Mouse (Mus musculus) MN1 (cell line): ENCODE measurements around the gene Pld1.
A peak's percentile ranks its signal among the peaks of the same experiment; 100 is the strongest.

ENCODE experiments used
- DNase-seq: peaks from one replicate; pipeline ENCODE4 v3.0.0-alpha.2; 2016; ENCODE audit warnings: low spot score

Gene Pld1

DNA sequence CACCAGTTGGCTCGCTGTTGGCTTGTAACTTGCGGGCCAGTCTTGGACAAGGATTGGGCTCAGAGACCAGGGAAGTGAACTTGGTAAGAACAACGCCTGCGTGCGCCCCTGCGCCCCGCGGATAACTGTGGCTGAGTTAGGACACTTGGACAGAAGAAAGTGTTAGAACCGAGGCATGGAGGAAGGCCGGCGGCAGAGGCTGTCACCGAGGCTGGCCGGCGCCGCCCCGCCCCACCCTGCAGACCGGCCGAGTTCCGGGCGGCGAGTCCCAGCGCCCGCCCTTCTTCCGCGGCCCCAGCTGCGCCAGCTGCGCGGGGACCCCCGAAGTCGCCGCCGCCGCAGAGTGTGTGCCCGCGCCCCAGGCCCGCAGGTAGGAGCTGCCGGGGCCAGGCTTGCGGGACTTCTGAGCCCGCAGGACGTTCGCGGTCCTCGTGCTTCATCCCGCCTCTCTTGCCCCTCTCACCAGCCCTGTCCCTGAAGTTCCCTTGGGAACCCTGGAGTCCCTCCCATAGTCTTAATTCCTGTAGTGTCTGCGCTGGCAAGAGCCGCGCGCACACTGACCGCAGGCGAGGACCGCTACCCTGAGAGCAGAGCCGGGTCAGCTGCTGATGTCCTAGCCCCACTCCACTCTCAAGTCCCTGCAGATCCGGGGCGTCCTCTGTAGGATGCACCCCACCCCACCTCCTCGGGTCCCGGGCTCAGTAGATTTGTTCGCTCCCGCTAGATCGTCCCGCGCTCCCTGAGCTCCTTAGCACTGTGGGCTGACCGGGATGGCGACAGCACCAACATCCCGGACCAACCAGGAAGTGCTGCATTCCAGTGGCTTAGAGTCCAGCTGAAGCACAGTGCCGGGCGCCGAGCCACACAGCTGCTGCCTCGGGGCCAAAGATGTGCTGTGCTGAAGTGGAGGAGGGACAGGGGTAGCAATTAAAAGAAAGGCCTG, at the start of gene Pld1:
Gene Pld1 (plus strand): TSS at position 315 of the 943 bp plus-strand sequence.
- peak; percentile 65 for DNase-seq

DNA sequence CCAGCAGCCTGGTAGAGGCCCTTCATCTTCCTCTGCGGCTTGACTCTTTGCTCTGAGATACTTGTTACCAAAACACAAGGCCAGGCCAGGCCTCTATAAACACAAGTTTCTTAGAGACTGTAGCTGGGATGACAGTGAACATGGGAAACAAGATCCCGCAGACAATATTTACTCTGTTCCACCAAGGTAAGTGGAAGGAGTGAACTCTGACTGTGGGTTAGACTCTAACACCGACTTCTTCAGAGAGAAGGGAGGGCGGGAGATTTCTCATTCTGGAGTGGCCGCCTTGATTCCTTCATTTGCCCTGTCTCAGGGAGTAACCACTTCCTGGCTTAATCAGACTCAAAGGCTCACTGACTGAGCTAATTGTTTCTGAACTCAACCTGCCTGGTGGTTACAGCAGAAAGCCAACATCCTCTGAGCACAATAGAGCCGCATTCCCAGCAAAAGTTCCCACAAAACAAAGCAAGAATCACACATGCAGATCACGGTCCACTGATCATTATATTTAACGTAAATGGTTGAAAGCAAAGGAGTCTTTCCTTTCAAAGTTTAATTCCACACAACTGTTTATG, 42.1 kb upstream of the Pld1 start, which contains the start of gene Tmem212:
Gene Tmem212 (minus strand): TSS at position 51 of the 575 bp plus-strand sequence.
- no peak for DNase-seq

DNA sequence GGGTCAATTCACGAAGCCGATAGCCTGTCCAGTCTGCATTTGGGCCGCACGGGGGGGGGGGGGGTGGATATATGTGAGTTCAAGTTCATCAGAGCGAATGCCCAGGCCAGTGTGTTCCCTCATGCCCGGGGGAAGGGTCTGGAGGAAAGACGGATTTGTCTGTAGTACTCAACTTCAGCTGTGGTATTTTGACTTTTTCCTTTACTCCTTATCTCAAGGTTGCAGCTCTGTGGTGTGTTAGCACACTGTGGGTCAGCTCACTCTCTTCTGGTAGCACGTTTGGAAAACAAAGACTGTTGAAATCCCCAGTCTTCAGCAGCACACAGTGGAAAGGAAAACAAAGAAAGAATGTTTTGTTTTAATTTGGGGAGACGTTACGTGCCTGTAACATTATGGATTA, 40.3 kb upstream of the Pld1 start:
- no peak for DNase-seq

DNA sequence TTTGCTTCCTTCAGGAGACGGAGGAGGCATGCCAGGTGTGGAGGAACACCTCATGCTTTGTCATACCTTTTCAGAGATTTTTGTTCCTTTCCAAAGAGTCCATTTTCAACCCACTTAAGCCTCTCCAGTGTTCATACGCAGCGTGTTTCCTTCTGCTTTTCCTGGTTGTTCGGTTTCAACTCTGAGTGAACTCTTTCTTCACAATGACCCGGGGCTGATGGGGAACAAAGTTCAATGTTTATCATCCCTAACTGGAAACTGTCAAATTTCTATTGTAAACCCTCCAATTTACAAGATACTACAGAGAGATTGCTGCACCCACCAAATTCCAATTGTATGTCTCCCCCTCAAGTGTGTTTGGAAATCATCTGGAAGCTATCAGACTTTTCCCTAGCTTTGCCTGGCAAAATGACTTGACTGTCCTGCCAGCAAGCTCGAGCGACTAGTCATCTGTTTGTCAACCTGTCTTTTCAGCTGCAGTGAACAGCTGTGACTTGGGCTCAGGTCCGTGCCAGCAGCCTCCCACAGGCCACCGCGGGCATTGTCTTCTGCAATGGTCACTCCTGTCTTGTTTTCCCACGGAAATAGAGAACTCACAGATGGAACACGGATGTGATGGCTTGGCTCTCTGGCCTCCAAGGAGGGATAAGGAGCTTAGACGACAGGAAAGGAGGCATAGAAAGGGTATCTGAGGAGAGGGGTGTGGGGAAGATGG, 39.3 kb upstream of the Pld1 start:
- DNase-seq, result no peak

DNA sequence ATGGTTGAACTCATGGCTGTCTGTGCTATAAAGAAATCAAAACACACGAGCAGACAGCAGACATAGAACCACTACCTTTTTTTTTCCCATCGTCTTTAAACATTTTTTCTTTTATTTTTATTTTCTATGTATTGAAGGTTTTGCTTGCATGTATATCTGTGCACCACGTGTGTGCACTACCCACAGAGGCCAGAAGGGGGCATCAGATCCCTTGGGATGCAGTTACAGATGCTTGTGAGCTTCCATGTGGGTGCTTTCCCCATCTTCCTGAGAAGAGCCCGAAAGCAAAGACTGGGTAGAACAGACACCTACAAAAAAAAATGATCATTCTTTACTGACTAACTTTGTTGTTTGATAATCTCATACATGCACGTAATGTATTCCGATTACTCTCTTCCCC, 36.6 kb upstream of the Pld1 start:
- DNase-seq, result no peak

DNA sequence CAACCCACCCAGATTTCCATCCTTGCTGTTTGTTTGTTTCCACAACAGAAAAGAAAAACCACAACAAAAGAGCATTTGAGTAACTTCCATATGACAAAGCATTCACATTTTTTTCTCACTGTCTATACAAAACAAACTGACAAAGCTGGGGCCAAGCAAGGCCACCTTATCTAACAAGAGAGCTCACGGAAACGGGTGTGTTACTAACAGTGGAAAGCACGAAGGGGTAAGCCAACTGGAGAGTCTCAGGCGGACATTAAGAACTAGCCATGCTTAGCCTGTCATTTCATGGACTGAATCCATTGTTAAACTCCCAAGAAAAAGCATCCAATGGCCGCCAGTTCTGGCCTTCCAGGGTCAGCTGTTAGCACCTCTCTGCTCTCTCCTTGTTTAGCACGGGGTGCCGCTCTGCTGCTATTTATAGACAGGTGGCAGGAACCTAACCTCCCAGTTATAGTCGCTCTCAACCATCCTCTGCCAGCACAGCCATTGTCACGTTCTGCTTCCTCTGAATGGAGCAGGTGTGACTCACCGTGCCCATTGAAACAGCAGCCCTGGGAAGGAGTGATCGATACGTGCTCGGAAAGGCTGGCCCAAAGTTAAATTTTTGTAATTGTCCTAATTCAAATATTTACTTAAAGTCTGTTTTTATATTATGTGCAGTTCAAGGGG, 33.7 kb upstream of the Pld1 start:
- DNase-seq, result no peak

DNA sequence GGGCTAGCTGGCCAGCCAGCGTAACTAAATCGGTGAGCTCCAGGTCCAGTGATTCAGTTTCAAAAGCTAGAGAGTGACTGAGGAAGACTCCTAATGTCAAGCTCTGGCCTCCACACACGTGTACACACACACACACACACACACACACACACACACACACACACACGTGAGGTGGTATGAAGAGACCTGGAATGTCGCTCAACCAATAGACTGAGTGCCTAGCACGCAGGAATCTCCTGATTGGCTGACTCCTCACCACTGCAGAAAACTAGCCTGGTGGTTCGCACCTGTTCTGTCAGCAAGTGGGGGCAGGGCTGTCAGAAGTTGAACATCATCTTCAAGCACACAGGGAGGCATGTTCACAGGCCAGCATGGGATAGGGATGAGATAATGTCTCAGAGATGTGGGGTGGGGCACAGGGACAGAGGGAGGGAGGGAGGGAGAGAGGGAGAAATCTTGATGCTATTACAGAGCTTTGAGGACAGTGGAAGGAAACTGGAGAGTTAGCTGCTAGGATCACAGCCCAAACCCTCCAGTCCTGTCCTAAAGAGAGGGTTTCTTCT, 31.8 kb upstream of the Pld1 start:
- no peak for DNase-seq

DNA sequence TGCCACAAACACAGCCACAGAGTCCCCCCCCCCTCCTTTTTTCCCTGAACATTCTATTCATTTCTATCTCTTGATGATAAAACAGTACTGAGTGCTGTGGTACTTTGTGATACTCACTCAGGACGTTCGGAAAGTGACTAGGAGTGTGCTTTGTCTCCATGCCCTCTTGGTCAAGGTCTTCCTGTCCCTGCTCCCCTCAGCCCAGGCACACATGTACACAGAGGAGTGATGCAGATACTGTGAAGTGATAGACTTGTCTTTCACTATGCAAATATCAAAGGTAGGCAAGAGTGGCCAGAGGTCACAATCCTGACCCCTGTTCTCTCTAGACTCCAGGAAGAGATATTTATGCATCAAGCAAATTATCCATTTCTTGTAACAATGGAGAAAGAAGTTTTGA, 31.2 kb upstream of the Pld1 start:
- DNase-seq, result no peak

DNA sequence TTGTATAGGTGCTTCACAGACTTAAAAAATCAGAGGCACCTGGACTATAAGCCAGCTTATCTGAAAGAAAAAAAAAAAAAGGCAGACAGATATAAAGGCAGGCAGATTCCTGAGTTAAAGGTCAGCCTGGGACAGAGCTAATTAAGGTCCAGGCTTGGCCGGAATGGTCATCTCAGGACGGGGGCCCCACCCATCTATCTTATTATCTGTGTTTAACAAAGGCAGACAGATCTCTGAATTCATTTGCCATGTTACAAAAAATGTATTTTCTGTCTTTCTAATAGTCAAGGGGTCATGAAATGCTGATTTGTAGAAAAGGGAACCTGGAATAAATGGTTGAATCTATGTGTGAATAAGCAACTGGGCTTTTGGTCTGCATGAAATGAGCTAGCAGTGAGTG, 30.2 kb upstream of the Pld1 start:
- DNase-seq, result no peak

DNA sequence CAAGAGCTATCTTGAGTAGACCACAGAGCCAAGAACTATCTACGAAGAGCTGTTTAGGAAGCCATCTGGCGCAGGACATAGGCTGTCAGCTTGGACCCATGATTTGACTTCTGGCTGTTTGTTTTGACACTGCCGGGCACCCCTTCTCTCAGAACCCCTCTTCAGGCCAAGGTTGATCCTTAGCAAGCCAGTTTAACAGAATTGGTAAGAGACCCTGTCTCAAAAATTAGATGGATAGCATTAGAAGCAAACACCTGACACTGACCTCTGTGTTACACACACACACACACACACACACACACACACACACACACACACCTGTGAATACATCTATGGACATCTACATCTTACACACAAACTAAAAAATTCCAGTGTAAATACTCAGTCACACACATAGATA, 29.5 kb upstream of the Pld1 start:
- no peak for DNase-seq

DNA sequence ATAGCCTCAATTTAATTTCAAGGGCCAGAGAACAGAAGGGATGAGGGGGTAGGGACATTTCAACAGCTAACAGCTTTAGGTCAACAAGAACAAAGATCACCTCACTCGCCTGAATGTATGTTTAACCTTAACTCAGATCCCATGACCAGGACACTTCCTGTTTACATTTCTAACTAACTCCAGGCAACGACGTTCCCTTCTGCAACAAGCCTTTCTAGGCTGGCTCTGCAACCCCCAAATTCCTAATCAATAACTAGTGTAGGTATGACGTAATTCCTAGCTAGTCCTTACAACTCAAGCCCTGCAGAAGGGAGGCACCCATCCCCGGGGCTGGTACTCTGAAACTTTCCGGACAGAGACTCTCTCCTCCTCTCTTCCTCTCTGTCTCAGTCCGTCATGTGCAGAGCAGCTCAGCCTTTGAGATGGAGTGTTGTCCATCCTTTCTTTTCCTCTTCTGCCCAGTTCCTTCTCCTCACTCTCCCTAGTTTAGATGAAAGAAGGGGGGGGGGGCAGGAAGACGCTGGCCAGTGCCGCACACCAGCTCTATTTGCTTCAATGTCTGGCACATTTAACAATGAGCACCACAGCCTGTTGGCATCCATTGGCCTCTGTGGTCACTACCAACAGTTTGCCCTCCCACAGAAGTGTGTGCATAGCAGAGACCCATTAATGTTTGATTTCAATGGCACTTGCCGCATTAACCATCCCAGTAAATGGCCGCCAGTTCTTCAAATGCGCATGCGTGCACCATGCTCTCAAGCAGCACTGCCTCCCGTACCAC, 19.6 kb upstream of the Pld1 start:
- DNase-seq, result no peak

DNA sequence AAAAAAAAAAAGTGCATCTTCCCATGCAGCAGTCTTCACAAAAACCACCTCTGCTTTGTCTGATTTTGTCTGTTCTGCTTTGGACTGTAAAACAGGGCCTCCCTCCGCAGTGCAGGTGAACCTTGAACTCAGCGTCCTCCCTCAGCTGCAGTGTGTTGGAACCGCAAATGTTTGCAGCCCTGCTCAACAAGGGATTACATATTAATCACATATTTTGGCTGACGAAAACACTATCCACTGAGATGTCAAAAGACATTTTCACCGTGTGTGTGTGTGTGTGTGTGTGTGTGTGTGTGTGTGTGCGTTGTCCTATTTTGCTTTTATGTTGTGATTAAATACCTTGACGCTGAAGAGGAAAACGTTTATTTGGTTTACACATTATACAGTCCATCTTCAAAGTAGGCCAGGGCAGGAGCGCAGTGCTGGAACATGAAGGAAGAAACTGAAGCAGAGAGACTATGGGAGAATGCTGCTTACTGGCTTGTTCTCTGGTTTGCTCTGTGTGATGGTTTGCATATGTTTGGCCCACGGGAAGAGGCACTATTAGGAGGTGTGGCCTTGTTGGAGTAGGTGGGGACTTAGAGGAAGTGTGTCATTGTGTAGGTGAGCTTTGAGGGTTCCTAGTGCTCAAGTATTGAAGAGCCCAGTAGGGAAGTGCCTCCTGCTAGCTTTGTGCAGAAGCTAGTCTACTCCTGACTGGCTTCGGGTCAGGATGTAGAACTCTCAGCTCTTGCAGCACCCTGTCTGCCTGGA, 17.1 kb upstream of the Pld1 start:
- DNase-seq, result no peak

DNA sequence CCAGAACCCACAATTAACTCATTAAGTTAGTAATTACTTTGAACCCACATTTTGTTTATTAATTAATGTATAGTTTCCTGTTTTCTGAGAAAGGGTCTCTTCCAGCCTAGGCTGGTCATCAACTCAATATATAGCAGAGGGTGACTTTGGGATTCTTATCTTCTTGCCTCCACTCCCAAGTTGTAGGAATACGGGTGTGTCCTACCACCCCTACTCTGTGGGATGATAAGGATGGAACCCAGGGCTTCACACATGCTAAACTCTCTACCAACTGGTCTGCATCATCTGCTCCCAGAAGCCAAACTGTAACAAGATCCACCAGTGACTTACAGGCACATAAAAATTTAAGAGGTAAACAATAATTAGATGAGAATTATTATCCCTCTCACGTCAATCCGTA, 14.5 kb upstream of the Pld1 start:
- no peak for DNase-seq

DNA sequence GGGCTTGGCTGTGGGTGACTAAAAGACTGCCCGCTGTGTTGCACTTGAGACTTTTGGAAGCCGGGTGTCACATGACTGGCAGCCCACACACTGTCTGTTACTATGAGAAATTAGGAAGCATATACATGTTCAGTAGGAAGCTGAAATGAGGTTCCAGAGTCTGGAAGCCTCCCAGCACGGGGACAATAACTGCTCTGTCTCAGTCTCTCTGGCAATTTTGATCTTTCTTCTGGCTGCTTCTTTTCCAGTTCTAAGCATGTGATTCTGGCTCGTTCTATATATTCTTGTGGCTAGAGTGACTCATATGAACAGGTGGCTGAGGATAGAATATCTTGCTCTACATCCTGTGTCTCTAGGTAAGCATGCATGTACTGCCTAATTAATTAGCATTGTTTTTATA, 9.3 kb upstream of the Pld1 start:
- no peak for DNase-seq

DNA sequence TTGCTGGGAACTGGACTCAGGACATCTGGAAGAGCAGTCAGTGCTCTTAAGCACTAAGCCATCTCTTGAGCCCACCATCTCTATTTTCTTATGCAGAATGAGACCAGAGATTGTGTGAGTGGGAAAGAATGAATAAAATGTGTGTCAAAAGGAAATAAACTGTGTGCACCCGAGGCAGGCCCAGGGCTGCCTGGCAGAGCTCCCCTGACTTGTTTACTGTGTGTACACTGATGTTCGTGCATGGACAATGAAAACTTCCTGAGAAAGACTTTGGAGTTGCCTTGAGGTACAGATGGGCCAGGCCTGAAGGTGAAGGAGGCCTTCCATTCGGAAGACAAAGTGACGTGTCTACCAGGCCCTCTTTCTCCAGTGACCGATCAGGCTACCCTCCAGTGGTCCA, 6.1 kb upstream of the Pld1 start:
- no peak for DNase-seq

DNA sequence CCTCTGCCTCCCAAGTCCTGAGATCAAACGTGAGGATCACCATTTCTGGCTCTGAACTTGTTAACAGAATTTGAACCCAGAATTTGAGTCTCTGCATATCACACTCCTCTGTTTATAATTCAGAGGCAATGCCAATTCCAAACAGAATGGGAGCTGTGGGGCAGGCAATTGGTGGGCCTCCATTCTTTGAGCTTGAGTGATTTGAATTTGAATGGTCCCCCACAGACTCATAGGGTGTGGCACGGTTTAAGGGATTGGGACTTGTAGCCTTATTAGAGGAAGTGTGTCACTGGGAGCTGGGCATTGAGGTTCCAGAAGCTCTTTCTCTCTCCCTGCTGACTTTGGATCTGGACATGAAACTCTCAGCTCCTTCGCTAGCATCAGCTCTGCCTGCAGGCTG, 2.9 kb upstream of the Pld1 start:
- DNase-seq, result no peak

DNA sequence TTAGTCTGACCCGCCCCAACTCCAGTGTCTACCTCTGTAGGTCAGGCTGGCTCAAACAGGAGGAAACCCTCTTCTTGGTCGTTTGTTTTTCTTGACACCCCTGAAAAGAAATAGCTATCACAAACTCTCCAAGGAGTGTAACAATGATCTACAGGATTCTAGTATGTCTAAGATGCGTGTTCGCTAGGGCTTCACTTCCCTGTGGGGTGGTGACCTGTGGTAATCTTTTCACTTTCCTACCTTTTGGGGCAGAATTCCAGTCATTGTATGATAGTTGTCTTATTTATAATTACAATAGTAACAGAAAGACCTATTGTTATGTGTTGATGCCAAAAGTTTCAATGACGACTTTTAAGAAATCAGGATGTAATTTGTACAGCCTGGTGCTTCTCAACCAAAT, 1.8 kb upstream of the Pld1 start:
- DNase-seq, result no peak

DNA sequence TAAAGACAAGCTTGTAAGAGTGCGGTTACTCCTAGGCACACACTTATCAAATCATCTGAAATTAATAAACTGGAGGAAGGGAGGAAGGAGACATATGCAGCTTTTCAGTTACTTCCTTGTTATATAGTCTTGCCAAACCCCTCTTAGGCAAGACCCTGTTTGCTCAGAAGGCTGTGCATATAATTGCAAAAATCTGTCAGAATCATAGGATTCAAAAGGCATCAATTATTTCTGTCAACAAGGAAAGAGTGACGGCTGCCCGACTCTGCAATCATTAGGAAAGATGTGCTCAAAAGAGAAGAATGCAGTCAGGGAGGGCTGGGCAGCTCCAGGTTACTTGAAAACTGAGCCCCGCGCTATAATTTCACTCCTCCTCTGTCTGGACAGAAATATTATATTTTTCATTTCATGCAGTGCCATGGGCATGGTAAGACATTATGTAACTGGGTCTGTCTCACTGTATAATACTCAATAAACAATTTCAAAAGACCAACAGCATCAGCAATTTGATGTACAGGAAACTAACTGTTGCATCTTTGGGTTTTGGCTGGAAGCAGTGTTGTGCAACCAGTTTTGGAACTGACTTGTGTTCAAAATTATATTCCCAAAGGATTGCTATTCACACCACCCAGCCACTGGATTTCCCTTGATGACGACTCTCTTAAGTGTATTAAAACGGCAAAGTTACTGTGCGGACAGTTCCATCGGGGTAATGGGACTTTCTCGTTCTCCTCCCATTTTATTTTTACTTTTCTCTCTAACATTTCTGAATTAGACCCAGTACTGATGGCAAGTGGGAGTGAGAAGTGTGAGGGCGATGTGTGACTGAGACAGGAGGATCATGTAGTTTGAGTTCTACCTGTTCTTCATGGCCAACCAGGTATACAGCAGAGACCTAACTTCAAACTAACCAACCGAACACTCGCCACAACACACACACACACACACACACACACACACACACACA, 1.1 kb upstream of the Pld1 start:
- no peak for DNase-seq

DNA sequence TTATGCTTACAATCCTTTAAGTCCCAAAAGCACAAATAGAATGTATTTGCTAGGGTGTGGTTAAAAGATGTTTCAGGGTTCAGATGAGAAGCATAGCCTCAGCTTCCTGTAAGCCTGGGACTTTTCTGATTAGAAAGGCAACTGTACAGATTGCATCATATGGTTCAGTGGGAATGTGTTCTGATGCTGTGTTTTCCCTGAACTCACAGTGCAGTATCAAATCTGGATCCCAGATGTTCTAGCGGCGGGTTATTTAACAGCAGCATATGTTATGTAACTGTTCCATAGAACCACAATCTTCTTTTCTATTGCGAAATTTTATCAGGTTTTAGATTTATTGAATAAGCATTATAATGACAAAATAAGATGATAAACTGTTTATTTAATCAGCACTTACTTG, 3.1 kb downstream of the Pld1 start:
- DNase-seq, result no peak
